Mouse (Mus musculus): Measurements from ENCODE around the gene Vps33b.

The Vps33b gene

GRCm38 (mm10) chr7:80267764-80268163, 1.7 kb upstream of the Vps33b start:
- DNase-seq (ENCODE audit: low read depth, low spot score), result no peak

GRCm38 (mm10) chr7:80269751-80270255, 354 bp downstream of the Vps33b start:
- peak; percentile 55 for DNase-seq (ENCODE audit: low read depth, low spot score)

GRCm38 (mm10) chr7:80273456-80273855, 4.0 kb downstream of the Vps33b start:
- DNase-seq (ENCODE audit: low read depth, low spot score), result no peak

- DNase-seq (ENCODE audit: low read depth, low spot score), result no peak
These were observed 6.9 kb downstream of the Vps33b start for GRCm38 (mm10) chr7:80276374-80276773.

GRCm38 (mm10) chr7:80280032-80280431, 10.6 kb downstream of the Vps33b start:
- DNase-seq (ENCODE audit: low read depth, low spot score), result no peak

GRCm38 (mm10) chr7:80280998-80281397, 11.5 kb downstream of the Vps33b start:
- no peak for DNase-seq (ENCODE audit: low read depth, low spot score)

GRCm38 (mm10) chr7:80281646-80282045, 12.2 kb downstream of the Vps33b start:
- DNase-seq (ENCODE audit: low read depth, low spot score), result no peak

GRCm38 (mm10) chr7:80283226-80283918, 13.9 kb downstream of the Vps33b start:
- no peak for DNase-seq (ENCODE audit: low read depth, low spot score)

GRCm38 (mm10) chr7:80284391-80284790, 14.9 kb downstream of the Vps33b start:
- DNase-seq (ENCODE audit: low read depth, low spot score), result no peak

GRCm38 (mm10) chr7:80285725-80286124, 16.3 kb downstream of the Vps33b start:
- DNase-seq (ENCODE audit: low read depth, low spot score), result no peak

GRCm38 (mm10) chr7:80287736-80288135, 18.3 kb downstream of the Vps33b start:
- no peak for DNase-seq (ENCODE audit: low read depth, low spot score)

- peak; percentile 96 for DNase-seq (ENCODE audit: low read depth, low spot score)
These were observed 24.8 kb downstream of the Vps33b start, which contains the start of gene Prc1 for GRCm38 (mm10) chr7:80294062-80294763. Gene Prc1 (plus strand): TSS chr7:80294450.

- DNase-seq (ENCODE audit: low read depth, low spot score), result peak; percentile 39
These were observed 25.6 kb downstream of the Vps33b start for GRCm38 (mm10) chr7:80294764-80295648.

GRCm38 (mm10) chr7:80296462-80296861, 27.0 kb downstream of the Vps33b start:
- no peak for DNase-seq (ENCODE audit: low read depth, low spot score)

GRCm38 (mm10) chr7:80297041-80297440, 27.6 kb downstream of the Vps33b start:
- peak; percentile 27 for DNase-seq (ENCODE audit: low read depth, low spot score)

- DNase-seq (ENCODE audit: low read depth, low spot score), result peak; percentile 56
These were observed 29.3 kb downstream of the Vps33b start for GRCm38 (mm10) chr7:80298754-80299153.

GRCm38 (mm10) chr7:80299568-80299967, 30.1 kb downstream of the Vps33b start:
- peak; percentile 26 for DNase-seq (ENCODE audit: low read depth, low spot score)

GRCm38 (mm10) chr7:80301522-80301921, 32.1 kb downstream of the Vps33b start:
- no peak for DNase-seq (ENCODE audit: low read depth, low spot score)

GRCm38 (mm10) chr7:80307766-80308165, 38.3 kb downstream of the Vps33b start:
- no peak for DNase-seq (ENCODE audit: low read depth, low spot score)

GRCm38 (mm10) chr7:80310771-80311170, 41.3 kb downstream of the Vps33b start:
- no peak for DNase-seq (ENCODE audit: low read depth, low spot score)

GRCm38 (mm10) chr7:80315733-80316132, 46.3 kb downstream of the Vps33b start:
- DNase-seq (ENCODE audit: low read depth, low spot score), result no peak
